15 mouse cellular contexts compared by ENCODE assay signal in the genomic region with DNA sequence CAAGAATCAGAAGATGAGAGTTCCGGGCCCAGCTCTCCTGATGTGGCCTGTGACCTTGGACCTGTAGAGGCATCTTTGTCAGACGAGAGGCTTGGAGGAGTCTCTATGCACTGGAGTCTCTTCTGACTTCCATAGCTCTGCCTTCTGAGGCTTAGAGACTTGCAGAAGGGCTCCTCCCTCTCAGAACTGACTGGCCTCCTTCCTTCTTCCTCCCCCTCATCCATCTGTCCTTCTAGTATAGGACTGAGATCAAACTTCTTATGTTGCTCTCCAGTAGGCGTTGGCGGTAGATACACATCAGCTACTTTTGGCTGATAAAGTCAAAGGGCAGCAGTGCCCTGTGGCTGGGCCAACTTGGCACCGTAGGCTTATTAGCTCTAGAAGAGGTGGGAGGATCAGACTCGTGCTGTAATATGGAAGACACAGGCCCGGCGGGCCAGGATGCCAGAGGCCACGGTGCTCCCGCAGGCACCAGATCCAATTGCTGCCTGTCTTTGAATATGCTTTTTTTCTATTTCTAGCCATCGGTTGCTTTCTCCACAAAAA.
A peak's percentile ranks its signal among the peaks of the same experiment; 100 is the strongest.
DNase-seq lines count a peak whose midpoint lies in the region; ATAC-seq lines count a peak whose summit lies in the region.
"Had no signal": no experiment of that assay in that cellular context is flagged by ENCODE, and none has a peak within 500 bp of the region (broad histone marks: within the 10 kb centered on the region; RNA-seq: fewer than 3 reads in every experiment).

No protein-coding gene starts in this region.

- no peak for DNase-seq in frontal cortex, postnatal 10 days (ENCODE audit: low spot score in 2 of 2)
- DNase-seq in testis, postnatal 14 days (ENCODE audit: low spot score): peak; percentile 53
- no peak for DNase-seq in testis, postnatal 10 days (ENCODE audit: low spot score)
- DNase-seq in fat pad, adult 2 months (ENCODE audit: extremely low read depth, low read depth, low spot score): peak; percentile 47
- DNase-seq: adrenal gland, adult 2 months; adrenal gland, postnatal 10 days; adrenal gland, postnatal 25 days; cerebellum, adult 11-12 months; cerebellum, adult 2 months; cerebellum, adult 9-10 months; cerebellum, postnatal 25 days had no signal

- ATAC-seq in frontal cortex, adult (ENCODE audit: low TSS enrichment): peak; percentile 79
- no peak for ATAC-seq in inflammation-experienced regulatory T-cells, adult 6 months
- ATAC-seq: forebrain, embryonic 14.5 days; forebrain, embryonic 16.5 days had no signal

Comparison
In these comparisons a context has a peak if more than half of its experiments do, and no peak if none do; other contexts are left out.
1. DNase-seq: peak in testis, postnatal 14 days (single experiment) and fat pad, adult 2 months (single experiment); none in frontal cortex, postnatal 10 days (0 of 2) and testis, postnatal 10 days (single experiment).